Mouse (Mus musculus) hindlimb bud, embryonic 11.5 days (tissue): ENCODE measurements at regions not wholly inside any gene's neighbourhood (a gene's known extent, or its start where the extent isn't known, plus 50 kb on each side); places are given as distances from the start of the nearest gene placed in this dataset.
"Not testable (repeated sequence)": the region's sequence is repeated elsewhere in the genome, so short reads cannot be mapped to it uniquely, and the experiment has no call there.

Source experiments
- DNase-seq: peaks from one replicate; pipeline ENCODE4 v3.0.0-alpha.2; 2012; ENCODE audit warnings: low read depth, low spot score; ENCODE audit errors: extremely low spot score

- DNase-seq = not testable (repeated sequence)
Observed at GRCm38 (mm10) chr8:126811358-126811757, 134.3 kb downstream of the Tomm20 start.

- DNase-seq = no peak
Observed at GRCm38 (mm10) chr8:126810516-126810915, 135.1 kb downstream of the Tomm20 start.

GRCm38 (mm10) chr8:126809321-126809720, 136.3 kb downstream of the Tomm20 start:
- no peak for DNase-seq

GRCm38 (mm10) chr8:126808496-126808895, 137.1 kb downstream of the Tomm20 start:
- no peak for DNase-seq

- DNase-seq = no peak
Observed at GRCm38 (mm10) chr8:126807171-126807768, 138.4 kb downstream of the Tomm20 start.

- no peak for DNase-seq
Observed at GRCm38 (mm10) chr8:126806591-126806990, 139.1 kb downstream of the Tomm20 start.

GRCm38 (mm10) chr8:126806181-126806560, 139.5 kb downstream of the Tomm20 start:
- DNase-seq = no peak

GRCm38 (mm10) chr8:126805365-126806180, 140.1 kb downstream of the Tomm20 start:
- DNase-seq = no peak

- no peak for DNase-seq
Observed at GRCm38 (mm10) chr8:126804115-126804514, 141.5 kb downstream of the Tomm20 start.

GRCm38 (mm10) chr8:126802641-126803040, 143.0 kb downstream of the Tomm20 start:
- DNase-seq = no peak

GRCm38 (mm10) chr8:126800976-126801375, 144.7 kb downstream of the Tomm20 start:
- no peak for DNase-seq

GRCm38 (mm10) chr8:126797571-126798334, 147.9 kb downstream of the Tomm20 start:
- DNase-seq = no peak

GRCm38 (mm10) chr8:126793657-126794056, 152.0 kb downstream of the Tomm20 start:
- no peak for DNase-seq

- no peak for DNase-seq
Observed at GRCm38 (mm10) chr8:126791069-126791468, 154.6 kb downstream of the Tomm20 start.

GRCm38 (mm10) chr8:126790214-126790613, 155.4 kb downstream of the Tomm20 start:
- no peak for DNase-seq

- no peak for DNase-seq
Observed at GRCm38 (mm10) chr8:126789076-126789475, 156.6 kb downstream of the Tomm20 start.

GRCm38 (mm10) chr8:126788669-126789068, 157.0 kb downstream of the Tomm20 start:
- DNase-seq = no peak

GRCm38 (mm10) chr8:126787398-126787797, 158.2 kb downstream of the Tomm20 start:
- no peak for DNase-seq

GRCm38 (mm10) chr8:126785211-126785610, 160.4 kb downstream of the Tomm20 start:
- no peak for DNase-seq

GRCm38 (mm10) chr8:126784604-126785003, 161.0 kb downstream of the Tomm20 start:
- no peak for DNase-seq

- DNase-seq = no peak
Observed at GRCm38 (mm10) chr8:126783703-126784440, 161.8 kb downstream of the Tomm20 start.
